Mouse (Mus musculus): Measurements from ENCODE around the gene Ccnt1.

The Ccnt1 gene

DNA sequence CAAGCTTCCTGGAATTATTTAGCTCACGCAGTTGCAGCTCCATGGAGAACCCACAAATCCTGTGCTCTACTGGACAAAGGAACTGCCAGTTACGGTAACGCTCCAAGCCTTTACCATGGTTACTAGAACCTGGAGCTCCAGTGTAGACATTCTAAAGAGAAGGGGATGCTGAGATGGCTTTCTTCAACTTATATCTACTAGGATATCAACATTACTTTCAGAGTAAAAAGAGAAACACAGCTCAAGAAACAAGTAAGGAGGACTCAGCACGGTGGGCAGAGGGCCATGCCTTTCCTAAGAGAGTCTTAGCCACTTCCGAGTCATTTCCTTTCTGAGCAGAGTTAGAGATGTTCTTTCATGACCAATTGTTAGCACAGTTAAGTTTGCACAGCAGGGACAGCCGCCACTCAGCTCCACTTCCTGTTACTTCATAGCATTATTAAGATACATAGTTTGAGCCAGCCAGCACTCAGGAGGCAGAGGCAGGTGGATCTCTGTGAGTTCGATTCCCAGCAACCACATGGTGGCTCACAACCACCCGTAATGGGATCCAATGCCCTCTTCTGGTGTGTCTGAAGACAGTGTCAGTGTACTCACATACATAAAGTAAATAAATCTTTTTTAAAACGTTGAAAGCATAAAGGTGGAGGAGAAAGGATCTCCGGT is at the start of gene Ccnt1, which contains the start of gene 4930415O20Rik:
Ccnt1 (minus strand) TSS at position 51 of the 666 bp plus-strand sequence.
4930415O20Rik (plus strand) TSS at position 132 of the 666 bp plus-strand sequence.
- in situ Hi-C loops (cut with MboI; ENCODE audit: unreplicated experiment in 2 of 2) = loop anchor here in 1 of 2 experiments (10.0 kb wide), 1 partner anchor 234 kb away; the partner anchor contains the start of gene Ddn

DNA sequence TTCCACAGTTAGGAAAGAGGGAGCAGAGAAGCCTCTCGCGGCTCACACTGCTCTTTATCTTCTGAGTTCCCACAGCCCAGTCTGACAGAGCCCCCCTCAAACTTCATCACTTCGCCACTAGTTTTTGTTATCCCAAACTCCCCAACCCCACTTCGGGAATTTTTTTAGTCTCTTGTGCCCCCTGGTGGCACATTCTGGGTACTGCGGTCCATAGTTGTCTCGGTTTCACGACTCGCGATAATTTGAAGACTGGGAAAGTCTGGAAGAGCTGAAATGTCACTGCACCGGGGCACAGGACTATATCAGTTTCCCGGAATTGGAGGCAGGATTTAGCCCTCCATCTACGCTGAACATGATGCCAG is 46.4 kb upstream of the Ccnt1 start:
- in situ Hi-C loops (cut with MboI; ENCODE audit: unreplicated experiment in 2 of 2) = loop anchor here (5.0 to 25.0 kb wide), 4 partner anchors 35 to 230 kb away; partner anchors contain the start of gene Olfr283 (in 1 of the 2)

DNA sequence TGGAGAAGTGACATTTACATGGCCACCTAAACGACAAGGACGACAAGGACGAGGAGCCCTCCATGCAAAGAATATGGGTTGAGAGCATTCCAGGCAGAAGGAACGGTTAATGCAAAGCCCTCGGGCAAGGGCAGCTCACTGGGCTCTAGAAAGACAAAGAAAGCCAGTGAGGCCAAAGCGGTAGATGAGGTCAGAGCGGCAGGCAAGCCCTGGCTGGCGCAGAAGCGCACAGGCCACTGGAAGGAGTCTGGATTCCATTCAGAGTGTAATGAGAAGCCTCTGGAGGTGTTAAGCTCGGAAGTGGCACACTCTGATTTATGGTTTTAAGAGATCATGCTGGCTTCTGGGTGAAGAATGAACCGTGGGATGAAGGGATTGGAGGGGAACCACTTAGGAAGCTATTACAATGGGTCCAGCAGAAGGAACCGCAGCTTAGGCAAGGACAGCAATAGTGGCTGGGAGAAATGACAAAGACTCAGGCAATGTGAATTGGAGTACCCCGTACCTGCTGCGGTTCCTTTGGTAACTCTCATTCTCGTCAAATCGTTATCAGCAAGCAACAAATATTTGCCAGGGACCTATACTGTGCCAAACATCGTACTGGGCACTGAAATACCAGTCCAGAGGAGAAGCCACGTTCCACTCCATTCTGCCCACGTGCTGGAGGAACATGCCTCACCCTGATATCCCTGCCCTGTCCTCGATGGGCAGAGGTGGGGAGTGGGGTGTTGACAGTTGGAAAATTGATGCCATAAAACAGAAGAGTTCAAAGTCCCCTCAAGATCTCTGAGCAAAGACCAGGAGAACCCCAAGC is 45.8 kb upstream of the Ccnt1 start:
- in situ Hi-C loops (cut with MboI; ENCODE audit: unreplicated experiment in 2 of 2) = loop anchor here (5.0 to 25.0 kb wide), 4 partner anchors 34 to 229 kb away; partner anchors contain the start of gene Olfr283 (in 1 of the 2)

DNA sequence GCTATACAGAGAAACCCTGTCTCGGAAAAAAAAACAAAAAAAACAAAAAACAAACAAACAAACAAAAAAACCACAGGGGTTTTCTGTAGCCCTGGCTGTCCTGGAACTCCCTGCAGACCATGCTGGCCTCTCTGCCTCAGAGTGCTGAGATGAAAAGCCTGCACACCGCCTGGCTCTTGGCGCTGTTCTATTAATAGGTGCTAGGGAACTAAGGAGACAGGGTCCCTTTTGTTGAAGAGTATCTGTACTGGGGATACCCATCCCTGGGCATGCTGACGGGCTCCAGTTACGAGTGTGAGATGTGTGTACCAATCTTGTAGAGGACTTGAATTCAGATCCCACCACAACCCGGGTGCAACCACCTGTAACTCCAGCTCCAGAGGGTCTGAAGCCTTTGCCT is 45.0 kb upstream of the Ccnt1 start:
- in situ Hi-C loops (cut with MboI; ENCODE audit: unreplicated experiment in 2 of 2) = loop anchor here (5.0 to 25.0 kb wide), 4 partner anchors 33 to 228 kb away; partner anchors contain the start of gene Olfr283 (in 1 of the 2)

DNA sequence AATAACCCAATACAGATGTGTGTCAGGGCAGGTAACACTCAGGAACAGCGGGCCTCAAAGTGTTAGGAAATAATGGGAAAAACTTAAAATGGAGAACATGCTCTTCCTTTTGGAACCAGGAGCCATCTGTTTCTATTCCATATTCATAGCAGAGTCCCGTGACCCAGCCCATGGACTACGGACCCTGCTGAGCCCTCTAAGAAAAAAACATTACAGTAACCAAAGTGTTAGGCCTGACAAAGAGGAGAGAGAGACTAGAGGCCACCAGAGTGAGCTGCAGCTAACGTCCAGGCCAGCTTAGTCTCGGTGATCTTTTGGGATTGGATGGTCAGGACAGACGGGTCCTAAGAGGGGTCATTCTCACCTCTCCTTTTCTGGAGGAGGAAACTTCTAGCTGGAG is 44.2 kb upstream of the Ccnt1 start:
- in situ Hi-C loops (cut with MboI; ENCODE audit: unreplicated experiment in 2 of 2) = loop anchor here (5.0 to 25.0 kb wide), 4 partner anchors 33 to 228 kb away; partner anchors contain the start of gene Olfr283 (in 1 of the 2)

DNA sequence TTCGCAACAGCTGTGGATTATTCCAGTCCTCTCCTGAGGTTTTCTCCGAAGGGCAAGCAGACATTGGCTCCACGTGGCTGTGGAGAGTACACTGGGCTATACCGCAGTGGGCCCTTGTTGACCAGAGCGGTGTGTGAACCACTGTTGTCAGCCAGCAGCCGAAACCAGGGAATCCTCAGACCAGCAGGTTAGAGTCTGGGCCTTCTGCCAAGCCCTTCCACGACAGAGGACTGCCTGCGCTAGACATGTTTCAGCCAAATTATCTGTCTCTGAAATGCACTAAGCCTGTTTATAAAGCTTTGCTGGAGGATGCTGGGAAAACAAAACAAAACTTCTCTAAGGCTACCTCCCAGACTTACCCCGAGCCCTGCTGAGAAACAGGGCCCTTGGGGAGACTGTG is 43.8 kb upstream of the Ccnt1 start:
- in situ Hi-C loops (cut with MboI; ENCODE audit: unreplicated experiment in 2 of 2) = loop anchor here (10.0 to 25.0 kb wide), 2 partner anchors 220 to 227 kb away; partner anchors contain the start of gene Olfr283 (in 1 of the 2)

DNA sequence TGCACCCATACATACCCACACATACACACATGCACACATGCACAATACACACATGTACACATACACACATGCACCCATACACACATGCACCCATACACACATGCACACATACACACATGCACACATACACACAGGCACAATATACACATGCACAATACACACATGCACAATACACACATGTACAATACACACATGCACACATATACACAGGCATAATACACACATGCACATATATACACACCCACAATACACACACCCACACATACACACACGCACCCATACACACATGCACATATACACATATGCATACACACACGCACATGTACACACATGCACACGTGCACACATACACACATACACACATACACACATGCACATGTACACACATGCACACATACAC is 41.5 kb upstream of the Ccnt1 start:
- in situ Hi-C loops (cut with MboI; ENCODE audit: unreplicated experiment in 2 of 2) = loop anchor here (10.0 to 25.0 kb wide), 2 partner anchors 217 to 225 kb away; partner anchors contain the start of gene Olfr283 (in 1 of the 2)

DNA sequence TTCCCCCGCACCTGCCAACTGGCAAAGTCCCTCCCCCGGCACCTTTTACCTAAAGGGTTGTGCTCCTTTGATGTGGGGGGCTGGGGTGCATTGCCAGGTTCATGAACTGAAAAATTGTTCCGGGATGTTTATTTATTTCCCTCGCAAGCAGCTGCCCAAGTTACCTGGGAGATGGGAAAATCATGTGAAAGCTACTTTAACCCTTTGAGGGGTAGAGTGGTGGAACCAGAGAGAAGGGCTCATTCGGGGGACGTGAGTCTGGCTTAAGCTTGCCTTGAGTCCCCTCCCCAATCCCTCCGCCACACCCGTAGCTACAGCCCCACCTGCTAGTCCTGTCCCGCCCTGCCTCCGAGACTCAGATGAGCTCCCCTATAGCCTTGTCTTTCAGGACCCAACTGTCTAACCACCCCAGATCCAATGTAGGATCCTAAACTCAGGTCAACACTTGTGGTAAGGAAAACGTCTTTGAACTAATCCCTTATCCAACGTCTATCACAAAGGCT is 39.5 kb upstream of the Ccnt1 start:
- in situ Hi-C loops (cut with MboI; ENCODE audit: unreplicated experiment in 2 of 2) = loop anchor here (10.0 to 25.0 kb wide), 2 partner anchors 215 to 223 kb away; partner anchors contain the start of gene Olfr283 (in 1 of the 2)

DNA sequence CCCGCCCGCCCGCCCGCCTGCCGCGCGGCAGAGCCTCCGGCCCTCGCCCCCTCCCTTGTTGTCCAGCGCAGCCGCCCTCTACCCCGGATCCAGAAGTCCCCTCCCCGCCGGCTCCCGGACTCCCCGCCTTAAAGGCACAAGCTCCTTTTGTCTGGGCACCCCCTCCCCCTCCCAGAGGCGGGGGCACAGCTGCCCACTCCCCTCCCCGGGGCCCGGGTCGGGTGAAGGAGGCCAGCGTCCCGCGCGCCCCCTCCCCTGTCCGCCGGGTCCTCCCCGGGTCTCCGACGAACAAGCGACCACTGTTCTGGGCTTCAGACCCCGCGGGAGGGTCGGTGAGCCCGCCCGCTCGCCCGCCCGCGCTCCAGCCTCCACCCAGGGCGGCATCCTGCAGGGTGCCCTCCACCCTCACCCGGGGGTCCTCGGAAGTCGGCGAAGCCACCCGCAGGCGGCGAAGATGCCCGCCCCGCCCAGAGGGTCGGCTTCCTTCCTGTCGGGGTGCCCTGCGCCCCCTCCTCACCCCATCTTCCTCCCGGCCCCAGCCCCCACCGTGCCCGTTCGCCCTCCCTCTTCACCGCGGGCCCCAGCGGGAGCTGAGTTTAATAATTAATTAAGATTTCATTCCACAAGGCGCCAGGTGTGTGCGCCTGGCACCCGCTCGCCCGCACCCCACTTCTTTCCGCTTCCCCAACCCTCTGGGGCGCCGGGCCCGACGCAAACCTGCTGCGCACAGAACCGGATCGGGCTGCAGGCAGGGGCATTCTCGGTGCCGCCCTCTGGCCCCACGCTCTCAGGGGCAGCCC is 38.8 kb upstream of the Ccnt1 start, which contains the start of gene Adcy6:
Adcy6 (minus strand) TSS at position 746 of the 800 bp plus-strand sequence.
- in situ Hi-C loops (cut with MboI; ENCODE audit: unreplicated experiment in 2 of 2) = loop anchor here (10.0 to 25.0 kb wide), 2 partner anchors 215 to 222 kb away; partner anchors contain the start of gene Olfr283 (in 1 of the 2)

DNA sequence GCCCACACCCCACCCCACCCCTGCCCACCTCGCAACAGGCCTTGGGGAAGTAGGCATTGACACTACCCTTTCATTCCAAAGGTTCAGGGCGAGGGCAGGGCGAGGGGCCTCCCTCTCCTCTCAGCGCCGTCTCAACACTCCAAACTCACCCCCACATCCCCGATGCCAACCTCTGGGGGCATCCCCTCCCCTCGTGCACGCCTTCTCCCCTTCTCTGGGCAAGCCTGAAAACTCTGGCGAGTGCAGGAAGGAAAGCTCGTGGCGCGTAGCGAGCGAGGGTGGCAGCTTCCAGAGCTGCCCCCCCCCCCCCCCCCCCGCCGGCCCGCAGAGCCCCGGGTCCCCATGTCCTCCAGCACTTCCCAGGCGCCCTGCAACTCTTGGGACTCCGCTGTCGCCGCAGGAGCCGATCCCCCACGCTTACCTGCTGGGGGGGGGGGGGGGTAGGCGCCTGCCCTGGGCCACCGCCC is 38.1 kb upstream of the Ccnt1 start:
- in situ Hi-C loops (cut with MboI; ENCODE audit: unreplicated experiment in 2 of 2) = loop anchor here in 1 of 2 experiments (25.0 kb wide), 1 partner anchor 222 kb away; the partner anchor contains the start of gene Olfr283

DNA sequence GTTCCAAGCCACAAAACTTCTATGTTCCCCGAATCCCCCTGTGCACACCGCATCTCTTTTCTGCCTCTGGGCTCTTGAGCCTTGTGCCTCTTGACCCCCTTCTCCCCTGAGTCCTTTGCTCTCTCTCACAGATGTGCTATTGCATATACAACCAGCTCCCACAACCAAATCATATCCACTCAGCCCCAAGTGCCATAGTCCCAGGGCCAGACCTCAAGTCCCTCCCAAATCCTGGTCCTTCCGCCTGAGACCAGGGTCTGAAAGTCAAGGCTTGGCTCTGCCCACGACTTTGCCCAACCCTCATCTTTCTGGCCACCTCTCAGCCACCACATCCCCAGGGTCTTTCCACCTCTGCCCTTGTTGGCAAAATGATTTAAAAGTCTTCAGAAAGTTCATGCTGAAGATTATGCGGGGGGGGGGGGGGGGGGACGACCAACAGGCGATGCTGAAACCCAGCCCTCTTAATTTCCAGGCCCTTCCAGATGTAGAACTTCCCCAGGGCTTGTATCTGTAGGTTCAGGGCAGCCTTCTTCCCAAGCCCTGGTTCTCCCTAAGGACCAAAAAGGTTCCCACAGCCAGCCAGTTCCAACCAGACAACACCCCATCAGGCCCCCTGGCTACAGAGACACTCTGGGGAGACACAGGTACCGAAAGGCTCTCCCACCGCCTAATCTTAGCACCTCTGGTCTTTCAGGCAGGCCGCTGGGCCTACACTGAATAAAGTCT is 37.5 kb upstream of the Ccnt1 start:
- in situ Hi-C loops (cut with MboI; ENCODE audit: unreplicated experiment in 2 of 2) = loop anchor here in 1 of 2 experiments (25.0 kb wide), 1 partner anchor 221 kb away; the partner anchor contains the start of gene Olfr283

DNA sequence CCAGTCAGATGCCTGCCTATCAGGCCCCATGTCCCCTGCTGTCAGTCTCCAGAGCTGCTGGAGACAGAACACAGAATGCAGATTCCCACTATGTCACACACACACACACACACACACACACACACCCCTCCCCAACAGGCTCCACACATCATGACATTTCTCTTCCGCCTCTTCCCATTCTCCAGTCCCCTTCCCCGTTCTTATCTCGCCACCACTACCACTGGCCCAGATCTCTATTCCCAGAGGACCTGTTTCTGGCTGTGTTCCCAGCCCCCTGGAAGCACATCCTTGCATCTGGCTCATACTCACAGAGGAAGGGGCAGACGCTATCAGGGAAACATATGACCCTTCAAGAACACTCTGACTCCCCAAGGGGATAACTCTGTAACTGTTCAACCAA is 36.8 kb upstream of the Ccnt1 start:
- in situ Hi-C loops (cut with MboI; ENCODE audit: unreplicated experiment in 2 of 2) = loop anchor here in 1 of 2 experiments (25.0 kb wide), 1 partner anchor 220 kb away; the partner anchor contains the start of gene Olfr283

DNA sequence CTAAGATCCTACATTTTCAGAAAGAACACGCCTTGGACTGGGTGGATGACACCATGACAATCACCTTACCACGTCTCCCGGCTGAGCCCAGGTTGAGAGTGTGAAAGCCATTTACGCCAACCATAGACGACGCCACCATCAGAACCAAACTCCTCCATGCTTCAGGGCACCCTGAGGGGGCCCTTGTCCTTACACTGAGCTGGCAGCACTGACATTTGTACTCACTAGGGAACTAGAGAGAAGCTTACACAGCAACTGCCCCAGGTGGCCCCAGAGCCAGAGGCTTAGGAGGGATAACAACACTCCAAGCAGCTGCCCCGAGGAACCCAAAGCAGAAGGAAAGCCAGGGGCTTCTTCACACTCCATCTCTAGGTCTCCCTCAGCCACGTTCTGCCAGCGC is 36.0 kb upstream of the Ccnt1 start:
- in situ Hi-C loops (cut with MboI; ENCODE audit: unreplicated experiment in 2 of 2) = loop anchor here in 1 of 2 experiments (25.0 kb wide), 1 partner anchor 219 kb away; the partner anchor contains the start of gene Olfr283

DNA sequence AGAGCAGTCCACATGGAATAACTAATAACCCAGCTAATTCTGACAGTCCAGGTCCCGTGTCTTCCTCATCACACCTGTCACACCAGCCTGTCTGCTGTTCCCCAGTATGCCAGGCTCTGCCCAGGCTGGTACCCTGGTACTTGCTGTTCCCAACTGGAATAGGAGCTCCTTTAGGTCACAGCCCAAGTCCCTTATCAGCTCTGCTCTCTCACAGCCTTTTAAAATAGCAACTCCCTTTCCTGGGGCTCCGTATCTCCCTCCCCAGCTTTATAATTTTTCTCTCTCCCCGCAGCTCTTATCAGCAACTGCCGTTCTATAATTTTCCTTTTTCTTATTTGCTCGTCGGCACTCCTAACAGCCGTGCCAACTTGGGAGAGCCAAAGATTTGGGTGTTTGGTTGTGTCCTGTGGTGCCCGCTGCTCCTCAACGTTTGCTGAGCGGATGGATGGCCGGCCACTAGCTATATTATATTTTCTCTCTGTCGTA is 35.4 kb upstream of the Ccnt1 start:
- in situ Hi-C loops (cut with MboI; ENCODE audit: unreplicated experiment in 2 of 2) = loop anchor here in 1 of 2 experiments (25.0 kb wide), 1 partner anchor 219 kb away; the partner anchor contains the start of gene Olfr283

DNA sequence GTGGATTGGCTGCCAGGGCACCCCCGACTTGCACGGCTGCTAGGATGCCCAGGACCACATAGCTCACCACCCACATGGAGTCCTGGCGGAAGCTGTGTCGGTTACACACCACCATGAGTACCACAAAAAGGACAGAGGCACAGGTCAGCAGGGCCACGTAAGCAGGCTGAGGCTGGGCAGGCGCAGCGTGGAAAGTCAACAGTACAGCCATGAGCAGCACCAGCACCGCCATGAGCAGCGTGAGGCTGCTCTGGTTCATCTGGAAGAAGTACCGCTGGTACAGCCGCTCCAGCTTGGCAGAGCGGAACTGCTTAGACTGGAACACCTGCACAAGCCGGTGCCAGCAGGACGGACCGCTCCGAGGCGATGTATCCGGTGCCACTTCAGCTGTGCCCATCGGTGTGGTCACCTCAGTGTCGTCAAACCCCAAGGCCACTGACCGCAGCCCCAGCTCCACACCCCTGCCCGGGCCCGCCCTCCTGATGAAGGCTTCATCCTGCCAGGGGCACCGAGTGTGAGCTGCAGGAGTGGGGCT is 33.4 kb upstream of the Ccnt1 start:
- in situ Hi-C loops (cut with MboI; ENCODE audit: unreplicated experiment in 2 of 2) = loop anchor here in 1 of 2 experiments (25.0 kb wide), 1 partner anchor 217 kb away; the partner anchor contains the start of gene Olfr283

DNA sequence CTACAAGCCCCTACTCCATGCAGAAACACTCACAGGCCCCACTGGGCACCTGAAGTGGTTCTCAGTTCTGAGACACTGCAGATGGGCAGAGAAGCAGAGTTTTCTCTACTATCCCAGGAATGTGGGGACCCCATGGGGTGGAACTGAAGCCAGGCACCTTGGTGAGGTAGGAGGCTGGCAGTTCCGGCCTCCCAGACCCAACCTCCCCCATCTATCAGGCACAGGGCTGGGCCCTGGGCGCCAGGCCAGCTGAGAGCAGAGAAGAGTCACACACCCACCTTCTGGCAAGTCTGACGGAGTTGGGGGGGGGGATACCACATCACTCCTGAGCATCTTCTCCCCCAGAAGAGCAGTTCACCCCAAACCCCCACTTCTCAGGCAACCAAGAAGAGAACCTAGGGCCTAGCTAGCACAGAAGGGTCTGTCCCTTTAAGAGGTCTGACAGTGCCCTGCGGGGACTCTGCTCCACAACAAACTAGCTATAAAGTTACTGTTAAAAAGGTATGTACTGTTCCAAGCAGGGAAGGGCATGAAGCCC is 32.3 kb upstream of the Ccnt1 start:
- in situ Hi-C loops (cut with MboI; ENCODE audit: unreplicated experiment in 2 of 2) = loop anchor here in 1 of 2 experiments (25.0 kb wide), 1 partner anchor 216 kb away; the partner anchor contains the start of gene Olfr283

DNA sequence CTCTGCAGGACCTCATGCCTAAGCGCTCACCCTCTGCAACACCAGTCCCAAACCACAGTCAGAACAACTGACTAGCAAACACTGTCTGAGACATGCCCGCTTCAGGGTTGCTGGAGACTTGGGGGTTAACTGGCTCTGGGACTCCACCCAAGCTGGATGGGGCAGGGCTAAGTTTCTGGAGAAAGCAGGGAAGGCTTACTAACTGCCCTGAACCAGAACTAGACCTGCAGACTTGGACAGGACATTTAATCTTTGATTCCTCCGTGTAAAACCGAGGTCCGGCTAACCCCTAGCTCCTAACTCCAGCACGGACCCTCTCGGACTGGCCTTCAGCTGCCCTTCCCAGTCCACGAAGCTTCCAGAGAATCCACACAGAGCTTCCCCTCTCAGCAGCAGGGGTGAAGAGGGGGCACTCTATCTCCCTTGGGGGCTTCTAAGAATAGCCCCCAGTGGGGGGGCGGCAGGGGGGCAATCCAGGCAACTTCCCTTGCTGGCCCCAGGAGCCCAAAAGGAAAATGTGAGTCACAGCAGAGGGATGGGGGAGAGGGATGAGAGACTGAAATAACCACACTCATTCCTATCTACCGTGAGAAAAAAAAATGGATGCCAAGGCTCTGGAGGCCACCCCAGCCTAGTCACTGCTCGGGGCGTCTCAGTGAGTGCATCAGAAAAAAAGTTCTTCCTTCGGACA is 31.6 kb upstream of the Ccnt1 start:
- in situ Hi-C loops (cut with MboI; ENCODE audit: unreplicated experiment in 2 of 2) = loop anchor here in 1 of 2 experiments (25.0 kb wide), 1 partner anchor 215 kb away; the partner anchor contains the start of gene Olfr283

All from v-Abl transformed pro-B cells (cell line).